Mouse (Mus musculus): ENCODE results near the gene Gxylt2. TPM values are rescaled to one million over a fixed set of nuclear protein-coding genes. Genes with fewer than 3 reads are reported as not detected.

Gene Gxylt2
- polyA plus RNA-seq, 1 experiment from 2014 or later, result 1.4 TPM

GRCm38 (mm10) chr6:100708996-100709395, 4.5 kb downstream of the Gxylt2 start:
- Histone ChIP-seq H3K4me3 (replicated peaks; ENCODE audit: low read length) (no peak overlapping the region), H3K36me3 (ENCODE audit: control insufficient read depth, insufficient read depth, low read length) (no peaks in the 10 kb centered on the region), H3K9ac (ENCODE audit: low read length) (no peak overlapping the region), H3K4me2 (ENCODE audit: low read depth, low read length) (no peak overlapping the region), H3K9me3 (replicated peaks; ENCODE audit: control insufficient read depth, low read length) (no peaks in the 10 kb centered on the region), H3K27me3 (ENCODE audit: control insufficient read depth, insufficient read depth, low read length) (peaks cover 17% of the 10 kb centered on the region), H3K27ac (ENCODE audit: low read length) (no peak overlapping the region), H3K4me1 (ENCODE audit: control insufficient read depth, insufficient read depth, low read length) (peaks cover 10% of the 10 kb centered on the region)
- ATAC-seq (ENCODE audit: insufficient read depth, low FRiP score), result no peak
- 78% methylated on average over 9 of the region's 9 CpGs for WGBS

DNA sequence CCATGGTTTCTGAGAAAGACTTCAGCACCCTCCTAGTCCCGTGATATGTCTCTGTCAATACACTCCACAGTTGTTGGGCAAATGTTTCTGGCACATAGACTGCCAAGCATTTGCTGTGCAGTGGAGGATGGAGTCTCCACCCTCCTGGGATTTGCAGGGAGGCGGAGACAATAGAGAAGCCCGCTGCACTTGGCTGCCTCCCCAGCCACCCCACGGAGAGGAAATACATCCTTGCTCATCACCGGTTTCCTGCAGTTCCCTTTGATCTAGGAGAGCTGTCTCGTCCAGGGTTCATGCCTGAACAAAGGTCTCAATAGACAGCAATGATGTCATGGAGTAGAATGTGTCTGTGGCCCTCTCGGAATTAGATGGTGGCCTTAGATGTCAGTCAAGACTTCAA, 4.9 kb downstream of the Gxylt2 start:
- WGBS, result 34% methylated on average over 7 of the region's 7 CpGs
- Histone ChIP-seq H3K9ac (ENCODE audit: low read length) (no peak overlapping the region), H3K27me3 (ENCODE audit: control insufficient read depth, insufficient read depth, low read length) (peaks cover 12% of the 10 kb centered on the region), H3K4me2 (ENCODE audit: low read depth, low read length) (no peak overlapping the region), H3K4me1 (ENCODE audit: control insufficient read depth, insufficient read depth, low read length) (peaks cover 10% of the 10 kb centered on the region), H3K27ac (ENCODE audit: low read length) (no peak overlapping the region), H3K4me3 (replicated peaks; ENCODE audit: low read length) (no peak overlapping the region), H3K36me3 (ENCODE audit: control insufficient read depth, insufficient read depth, low read length) (no peaks in the 10 kb centered on the region), H3K9me3 (replicated peaks; ENCODE audit: control insufficient read depth, low read length) (no peaks in the 10 kb centered on the region)
- ATAC-seq (ENCODE audit: insufficient read depth, low FRiP score), result no peak

DNA sequence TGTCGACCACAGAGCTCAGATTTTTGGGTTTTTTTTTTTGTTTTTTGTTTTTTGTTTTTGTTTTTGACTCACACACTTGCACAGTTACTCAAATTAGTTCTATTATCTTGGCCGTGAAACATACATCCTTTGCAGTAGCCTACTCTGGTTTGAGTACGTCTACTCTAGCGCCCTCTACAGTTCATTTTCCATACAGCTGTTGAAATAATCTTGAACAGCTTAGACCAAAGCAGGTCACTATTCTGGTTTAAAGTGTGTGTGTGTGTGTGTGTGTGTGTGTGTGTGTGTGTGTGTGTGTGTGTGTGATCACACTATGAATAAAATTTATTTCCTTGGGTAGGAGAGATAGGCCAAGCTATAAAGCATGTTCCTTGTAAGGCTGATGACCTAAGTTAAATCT, 5.6 kb downstream of the Gxylt2 start:
- WGBS, result 36% methylated on average over 4 of the region's 4 CpGs
- Histone ChIP-seq H3K9ac (ENCODE audit: low read length) (no peak overlapping the region), H3K9me3 (replicated peaks; ENCODE audit: control insufficient read depth, low read length) (no peaks in the 10 kb centered on the region), H3K36me3 (ENCODE audit: control insufficient read depth, insufficient read depth, low read length) (no peaks in the 10 kb centered on the region), H3K4me2 (ENCODE audit: low read depth, low read length) (no peak overlapping the region), H3K27me3 (ENCODE audit: control insufficient read depth, insufficient read depth, low read length) (peaks cover 7% of the 10 kb centered on the region), H3K4me1 (ENCODE audit: control insufficient read depth, insufficient read depth, low read length) (peaks cover 6% of the 10 kb centered on the region), H3K4me3 (replicated peaks; ENCODE audit: low read length) (no peak overlapping the region), H3K27ac (ENCODE audit: low read length) (no peak overlapping the region)
- no peak for ATAC-seq (ENCODE audit: insufficient read depth, low FRiP score)

- no peak overlapping the region for H3K4me3 ChIP-seq (replicated peaks; ENCODE audit: low read length)
- H3K4me2 ChIP-seq (ENCODE audit: low read depth, low read length), result no peak overlapping the region
- no peaks in the 10 kb centered on the region; the same call in 1 of the 2 replicates for H3K27me3 ChIP-seq (ENCODE audit: control insufficient read depth, insufficient read depth, low read length)
- H3K27ac ChIP-seq (ENCODE audit: low read length), result no peak overlapping the region
- 66% methylated on average over 5 of the region's 5 CpGs for WGBS
- H3K9ac ChIP-seq (ENCODE audit: low read length), result no peak overlapping the region
- H3K4me1 ChIP-seq (ENCODE audit: control insufficient read depth, insufficient read depth, low read length), result no peaks in the 10 kb centered on the region; the same call in 1 of the 2 replicates
- no peak for ATAC-seq (ENCODE audit: insufficient read depth, low FRiP score)
- no peaks in the 10 kb centered on the region for H3K9me3 ChIP-seq (replicated peaks; ENCODE audit: control insufficient read depth, low read length)
- no peaks in the 10 kb centered on the region for H3K36me3 ChIP-seq (ENCODE audit: control insufficient read depth, insufficient read depth, low read length)
Observed at GRCm38 (mm10) chr6:100710866-100711265, 6.3 kb downstream of the Gxylt2 start.

- H3K4me2 ChIP-seq (ENCODE audit: low read depth, low read length), result no peak overlapping the region
- no peak overlapping the region for H3K27ac ChIP-seq (ENCODE audit: low read length)
- no peak for ATAC-seq (ENCODE audit: insufficient read depth, low FRiP score)
- 0 out of 2 replicates have a peak, but pooled peaks cover 3% of the 10 kb centered on the region for H3K4me1 ChIP-seq (ENCODE audit: control insufficient read depth, insufficient read depth, low read length)
- H3K36me3 ChIP-seq (ENCODE audit: control insufficient read depth, insufficient read depth, low read length), result no peaks in the 10 kb centered on the region
- H3K9ac ChIP-seq (ENCODE audit: low read length), result no peak overlapping the region
- 64% methylated on average over 8 of the region's 8 CpGs for WGBS
- H3K9me3 ChIP-seq (replicated peaks; ENCODE audit: control insufficient read depth, low read length), result no peaks in the 10 kb centered on the region
- no peaks in the 10 kb centered on the region for H3K27me3 ChIP-seq (ENCODE audit: control insufficient read depth, insufficient read depth, low read length)
- H3K4me3 ChIP-seq (replicated peaks; ENCODE audit: low read length), result no peak overlapping the region
Observed at GRCm38 (mm10) chr6:100715296-100715828, 10.8 kb downstream of the Gxylt2 start.

DNA sequence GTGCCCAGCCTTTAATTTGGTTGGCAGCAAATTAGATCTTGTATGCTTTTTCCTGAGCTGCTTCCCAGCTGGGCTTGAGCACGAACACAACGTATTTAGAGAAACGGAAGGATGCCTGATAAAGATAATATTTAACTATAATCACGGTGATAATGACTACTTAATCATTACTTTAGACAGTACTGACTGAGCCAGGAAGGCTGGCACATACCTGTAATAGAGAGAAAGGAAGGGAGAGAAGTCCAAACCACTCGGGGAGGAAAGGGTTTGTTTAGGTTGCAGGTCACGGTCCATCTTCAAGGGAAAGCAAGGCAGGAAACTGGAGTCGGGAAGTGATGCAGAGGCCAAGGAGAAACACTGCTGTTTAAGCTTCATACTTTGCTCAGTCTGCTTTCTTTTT, 11.6 kb downstream of the Gxylt2 start:
- H3K36me3 ChIP-seq (ENCODE audit: control insufficient read depth, insufficient read depth, low read length), result no peaks in the 10 kb centered on the region
- H3K9ac ChIP-seq (ENCODE audit: low read length), result no peak overlapping the region
- no peak overlapping the region for H3K27ac ChIP-seq (ENCODE audit: low read length)
- ATAC-seq (ENCODE audit: insufficient read depth, low FRiP score), result no peak
- H3K27me3 ChIP-seq (ENCODE audit: control insufficient read depth, insufficient read depth, low read length), result no peaks in the 10 kb centered on the region
- WGBS, result 48% methylated on average over 7 of the region's 7 CpGs
- H3K4me1 ChIP-seq (ENCODE audit: control insufficient read depth, insufficient read depth, low read length), result 0 out of 2 replicates have a peak, but pooled peaks cover 3% of the 10 kb centered on the region
- H3K4me3 ChIP-seq (replicated peaks; ENCODE audit: low read length), result no peak overlapping the region
- H3K4me2 ChIP-seq (ENCODE audit: low read depth, low read length), result no peak overlapping the region
- no peaks in the 10 kb centered on the region for H3K9me3 ChIP-seq (replicated peaks; ENCODE audit: control insufficient read depth, low read length)

GRCm38 (mm10) chr6:100716817-100717216, 12.3 kb downstream of the Gxylt2 start:
- no peak overlapping the region for H3K27ac ChIP-seq (ENCODE audit: low read length)
- no peak overlapping the region for H3K9ac ChIP-seq (ENCODE audit: low read length)
- ATAC-seq (ENCODE audit: insufficient read depth, low FRiP score), result no peak
- no peaks in the 10 kb centered on the region for H3K27me3 ChIP-seq (ENCODE audit: control insufficient read depth, insufficient read depth, low read length)
- WGBS, result 70% methylated on average over 8 of the region's 8 CpGs
- H3K9me3 ChIP-seq (replicated peaks; ENCODE audit: control insufficient read depth, low read length), result no peaks in the 10 kb centered on the region
- H3K4me3 ChIP-seq (replicated peaks; ENCODE audit: low read length), result no peak overlapping the region
- H3K4me1 ChIP-seq (ENCODE audit: control insufficient read depth, insufficient read depth, low read length), result 0 out of 2 replicates have a peak, but pooled peaks cover 3% of the 10 kb centered on the region
- H3K4me2 ChIP-seq (ENCODE audit: low read depth, low read length), result no peak overlapping the region
- no peaks in the 10 kb centered on the region for H3K36me3 ChIP-seq (ENCODE audit: control insufficient read depth, insufficient read depth, low read length)

GRCm38 (mm10) chr6:100720098-100720501, 15.6 kb downstream of the Gxylt2 start:
- Histone ChIP-seq H3K36me3 (ENCODE audit: control insufficient read depth, insufficient read depth, low read length) (no peaks in the 10 kb centered on the region), H3K27me3 (ENCODE audit: control insufficient read depth, insufficient read depth, low read length) (no peaks in the 10 kb centered on the region), H3K4me2 (ENCODE audit: low read depth, low read length) (no peak overlapping the region), H3K9me3 (replicated peaks; ENCODE audit: control insufficient read depth, low read length) (no peaks in the 10 kb centered on the region), H3K27ac (ENCODE audit: low read length) (no peak overlapping the region), H3K4me3 (replicated peaks; ENCODE audit: low read length) (no peak overlapping the region), H3K4me1 (ENCODE audit: control insufficient read depth, insufficient read depth, low read length) (0 out of 2 replicates have a peak, but pooled peaks cover 3% of the 10 kb centered on the region), H3K9ac (ENCODE audit: low read length) (no peak overlapping the region)
- no peak for ATAC-seq (ENCODE audit: insufficient read depth, low FRiP score)
- 42% methylated on average over 6 of the region's 6 CpGs for WGBS

GRCm38 (mm10) chr6:100720882-100721721, 16.6 kb downstream of the Gxylt2 start:
- Histone ChIP-seq H3K27me3 (ENCODE audit: control insufficient read depth, insufficient read depth, low read length) (no peaks in the 10 kb centered on the region), H3K9ac (ENCODE audit: low read length) (no peak overlapping the region), H3K27ac (ENCODE audit: low read length) (no peak overlapping the region), H3K4me2 (ENCODE audit: low read depth, low read length) (no peak overlapping the region), H3K4me3 (replicated peaks; ENCODE audit: low read length) (no peak overlapping the region), H3K36me3 (ENCODE audit: control insufficient read depth, insufficient read depth, low read length) (no peaks in the 10 kb centered on the region), H3K9me3 (replicated peaks; ENCODE audit: control insufficient read depth, low read length) (no peaks in the 10 kb centered on the region), H3K4me1 (ENCODE audit: control insufficient read depth, insufficient read depth, low read length) (0 out of 2 replicates have a peak, but pooled peaks cover 3% of the 10 kb centered on the region)
- 36% methylated on average over 17 of the region's 17 CpGs for WGBS
- ATAC-seq (ENCODE audit: insufficient read depth, low FRiP score), result no peak

Data from stomach, embryonic 16.5 days (tissue).